Mouse (Mus musculus): Measurements from ENCODE around the gene Clasp2. TPM values are rescaled to one million over a fixed set of nuclear protein-coding genes. Genes with fewer than 3 reads are reported as not detected.
A peak's percentile ranks its signal among the peaks of the same experiment; 100 is the strongest.
"Not testable (repeated sequence)": the region's sequence is repeated elsewhere in the genome, so short reads cannot be mapped to it uniquely, and the experiment has no call there.

Gene Clasp2
- polyA plus RNA-seq, 1 experiment = 5.8 TPM

GRCm38 (mm10) chr9:113782362-113783005 lies 41.2 kb downstream of the Clasp2 start:
- Histone ChIP-seq H3K27me3 (ENCODE audit: control insufficient read depth, insufficient read depth, low read length) (no peaks in the 10 kb centered on the region), H3K4me1 (ENCODE audit: control insufficient read depth, insufficient read depth, low read length) (no peaks in the 10 kb centered on the region), H3K27ac (ENCODE audit: control insufficient read depth, insufficient read depth, low read depth, low read length) (no peak overlapping the region), H3K4me3 (ENCODE audit: control insufficient read depth, low read depth, low read length) (no peak overlapping the region), H3K36me3 (ENCODE audit: control insufficient read depth, insufficient read depth, low read length) (no peaks in the 10 kb centered on the region)
- TF ChIP-seq POLR2A (IDR thresholded peaks at IDR 0.05; ENCODE audit: control insufficient read depth, low read depth, low read length) = no peak

- H3K4me1 ChIP-seq (ENCODE audit: control insufficient read depth, insufficient read depth, low read length) = no peaks in the 10 kb centered on the region
- no peaks in the 10 kb centered on the region for H3K27me3 ChIP-seq (ENCODE audit: control insufficient read depth, insufficient read depth, low read length)
- no peaks in the 10 kb centered on the region for H3K36me3 ChIP-seq (ENCODE audit: control insufficient read depth, insufficient read depth, low read length)
- H3K4me3 ChIP-seq (ENCODE audit: control insufficient read depth, low read depth, low read length) = no peak overlapping the region
- H3K27ac ChIP-seq (ENCODE audit: control insufficient read depth, insufficient read depth, low read depth, low read length) = no peak overlapping the region
- TF ChIP-seq CTCF (IDR thresholded peaks at IDR 0.05; ENCODE audit: control insufficient read depth, insufficient read depth, insufficient replicate concordance, low read depth, low read length) = no peak
- no peak for TF ChIP-seq POLR2A (IDR thresholded peaks at IDR 0.05; ENCODE audit: control insufficient read depth, low read depth, low read length)
These were observed 42.4 kb downstream of the Clasp2 start for GRCm38 (mm10) chr9:113783674-113784073.

- not testable (repeated sequence) for H3K4me1 ChIP-seq (ENCODE audit: control insufficient read depth, insufficient read depth, low read length); H3K27me3 ChIP-seq (ENCODE audit: control insufficient read depth, insufficient read depth, low read length); H3K4me3 ChIP-seq (ENCODE audit: control insufficient read depth, low read depth, low read length); H3K36me3 ChIP-seq (ENCODE audit: control insufficient read depth, insufficient read depth, low read length); H3K27ac ChIP-seq (ENCODE audit: control insufficient read depth, insufficient read depth, low read depth, low read length)
These were observed 48.0 kb downstream of the Clasp2 start for GRCm38 (mm10) chr9:113789283-113789682.

GRCm38 (mm10) chr9:113792651-113793512 lies 51.6 kb downstream of the Clasp2 start:
- H3K27ac ChIP-seq (ENCODE audit: control insufficient read depth, insufficient read depth, low read depth, low read length) = peak overlapping the region; percentile 53

GRCm38 (mm10) chr9:113793513-113793905 lies 52.2 kb downstream of the Clasp2 start:
- peak overlapping the region; percentile 53; the same call in 1 of the 2 replicates for H3K27ac ChIP-seq (ENCODE audit: control insufficient read depth, insufficient read depth, low read depth, low read length)

More at GRCm38 (mm10) chr9:113792651-113793512, 51.6 kb downstream of the Clasp2 start:
- TF ChIP-seq POLR2A (IDR thresholded peaks at IDR 0.05; ENCODE audit: control insufficient read depth, low read depth, low read length) (no peak), CTCF (IDR thresholded peaks at IDR 0.05; ENCODE audit: control insufficient read depth, insufficient read depth, insufficient replicate concordance, low read depth, low read length) (no peak)
- Histone ChIP-seq H3K36me3 (ENCODE audit: control insufficient read depth, insufficient read depth, low read length) (no peaks in the 10 kb centered on the region), H3K27me3 (ENCODE audit: control insufficient read depth, insufficient read depth, low read length) (no peaks in the 10 kb centered on the region), H3K4me3 (ENCODE audit: control insufficient read depth, low read depth, low read length) (peak overlapping the region; percentile 58), H3K4me1 (ENCODE audit: control insufficient read depth, insufficient read depth, low read length) (no peaks in the 10 kb centered on the region; the same call in 1 of the 2 replicates)

GRCm38 (mm10) chr9:113793966-113794365 lies 52.7 kb downstream of the Clasp2 start:
- Histone ChIP-seq H3K4me3 (ENCODE audit: control insufficient read depth, low read depth, low read length) (no peak overlapping the region), H3K36me3 (ENCODE audit: control insufficient read depth, insufficient read depth, low read length) (no peaks in the 10 kb centered on the region), H3K27ac (ENCODE audit: control insufficient read depth, insufficient read depth, low read depth, low read length) (no peak overlapping the region), H3K27me3 (ENCODE audit: control insufficient read depth, insufficient read depth, low read length) (no peaks in the 10 kb centered on the region), H3K4me1 (ENCODE audit: control insufficient read depth, insufficient read depth, low read length) (no peaks in the 10 kb centered on the region; the same call in 1 of the 2 replicates)
- TF ChIP-seq POLR2A (IDR thresholded peaks at IDR 0.05; ENCODE audit: control insufficient read depth, low read depth, low read length) = no peak
- TF ChIP-seq CTCF (IDR thresholded peaks at IDR 0.05; ENCODE audit: control insufficient read depth, insufficient read depth, insufficient replicate concordance, low read depth, low read length) = no peak

More at GRCm38 (mm10) chr9:113793513-113793905, 52.2 kb downstream of the Clasp2 start:
- peak overlapping the region; percentile 58; the same call in 1 of the 2 replicates for H3K4me3 ChIP-seq (ENCODE audit: control insufficient read depth, low read depth, low read length)
- H3K4me1 ChIP-seq (ENCODE audit: control insufficient read depth, insufficient read depth, low read length) = no peaks in the 10 kb centered on the region; the same call in 1 of the 2 replicates
- H3K36me3 ChIP-seq (ENCODE audit: control insufficient read depth, insufficient read depth, low read length) = no peaks in the 10 kb centered on the region
- H3K27me3 ChIP-seq (ENCODE audit: control insufficient read depth, insufficient read depth, low read length) = no peaks in the 10 kb centered on the region
- TF ChIP-seq CTCF (IDR thresholded peaks at IDR 0.05; ENCODE audit: control insufficient read depth, insufficient read depth, insufficient replicate concordance, low read depth, low read length) (no peak), POLR2A (IDR thresholded peaks at IDR 0.05; ENCODE audit: control insufficient read depth, low read depth, low read length) (no peak)

- H3K4me1 ChIP-seq (ENCODE audit: control insufficient read depth, insufficient read depth, low read length) = no peaks in the 10 kb centered on the region; the same call in 1 of the 2 replicates
- H3K27ac ChIP-seq (ENCODE audit: control insufficient read depth, insufficient read depth, low read depth, low read length) = no peak overlapping the region
- H3K27me3 ChIP-seq (ENCODE audit: control insufficient read depth, insufficient read depth, low read length) = no peaks in the 10 kb centered on the region
- H3K36me3 ChIP-seq (ENCODE audit: control insufficient read depth, insufficient read depth, low read length) = no peaks in the 10 kb centered on the region
- no peak for TF ChIP-seq CTCF (IDR thresholded peaks at IDR 0.05; ENCODE audit: control insufficient read depth, insufficient read depth, insufficient replicate concordance, low read depth, low read length)
- no peak for TF ChIP-seq POLR2A (IDR thresholded peaks at IDR 0.05; ENCODE audit: control insufficient read depth, low read depth, low read length)
- no peak overlapping the region for H3K4me3 ChIP-seq (ENCODE audit: control insufficient read depth, low read depth, low read length)
These were observed 55.9 kb downstream of the Clasp2 start for GRCm38 (mm10) chr9:113797206-113797605.

Data from testis, adult 2 months (tissue).